Mouse (Mus musculus) testis, adult 2 months (tissue): ENCODE data around the gene Ap4m1. TPM values are rescaled to one million over a fixed set of nuclear protein-coding genes. Genes with fewer than 3 reads are reported as not detected.

Experiments
- H3K27ac ChIP-seq: fragments of 200-500 bp; 2 replicates; pipeline ENCODE4 v1.5.1; 2012; ENCODE audit warnings: low read depth, low read length; ENCODE audit not compliant: control insufficient read depth, insufficient read depth
- H3K27me3 ChIP-seq: fragments of 200-500 bp; 2 replicates; pipeline ENCODE4 v1.6.1; 2012; ENCODE audit warnings: mild to moderate bottlenecking, low read length, moderate library complexity; ENCODE audit not compliant: control insufficient read depth, insufficient read depth
- H3K36me3 ChIP-seq: fragments of 200-500 bp; 2 replicates; pipeline ENCODE4 v1.6.1; 2012; ENCODE audit warnings: mild to moderate bottlenecking, low read length; ENCODE audit not compliant: control insufficient read depth, insufficient read depth
- H3K4me1 ChIP-seq: fragments of 200-500 bp; 2 replicates; pipeline ENCODE4 v1.6.1; 2012; ENCODE audit warnings: low read length; ENCODE audit not compliant: control insufficient read depth, insufficient read depth
- H3K4me3 ChIP-seq: fragments of 200-500 bp; 2 replicates; pipeline ENCODE4 v1.5.1; 2012; ENCODE audit warnings: low read depth, mild to moderate bottlenecking, low read length, moderate library complexity, mixed read lengths; ENCODE audit not compliant: control insufficient read depth
- CTCF ChIP-seq: fragments of 200-500 bp; IDR thresholded peaks from 2 replicates; pipeline ENCODE4 v1.5.1; 2012; ENCODE audit warnings: low read depth, mild to moderate bottlenecking, inconsistent platforms, low read length, moderate library complexity; ENCODE audit not compliant: control insufficient read depth, insufficient read depth, insufficient replicate concordance
- POLR2A ChIP-seq: fragments of 200-500 bp; IDR thresholded peaks from 2 replicates; pipeline ENCODE4 v1.6.1; 2012; ENCODE audit warnings: low read depth, mild to moderate bottlenecking, inconsistent platforms, low read length, moderate library complexity; ENCODE audit not compliant: control insufficient read depth
- polyA plus RNA-seq: library from polyadenylated mRNA; depleted of rRNA; stranded (reverse); fragments of >200 nt; gene quantifications from 2 replicates; pipeline ENCODE4 v1.2.3, GENCODE M21; 2012

The Ap4m1 gene
- polyA plus RNA-seq, 1 experiment: 70.3 TPM

- Histone ChIP-seq H3K27me3 (no peaks in the 10 kb centered on the region), H3K36me3 (no peaks in the 10 kb centered on the region)
Observed at GRCm38 (mm10) chr5:138186950-138187638, 15.3 kb downstream of the Ap4m1 start, which contains the start of the genes Taf6 and Cnpy4. TSS of gene Taf6 (minus strand) at chr5:138187451. TSS of gene Cnpy4 (plus strand) at chr5:138187485.

DNA sequence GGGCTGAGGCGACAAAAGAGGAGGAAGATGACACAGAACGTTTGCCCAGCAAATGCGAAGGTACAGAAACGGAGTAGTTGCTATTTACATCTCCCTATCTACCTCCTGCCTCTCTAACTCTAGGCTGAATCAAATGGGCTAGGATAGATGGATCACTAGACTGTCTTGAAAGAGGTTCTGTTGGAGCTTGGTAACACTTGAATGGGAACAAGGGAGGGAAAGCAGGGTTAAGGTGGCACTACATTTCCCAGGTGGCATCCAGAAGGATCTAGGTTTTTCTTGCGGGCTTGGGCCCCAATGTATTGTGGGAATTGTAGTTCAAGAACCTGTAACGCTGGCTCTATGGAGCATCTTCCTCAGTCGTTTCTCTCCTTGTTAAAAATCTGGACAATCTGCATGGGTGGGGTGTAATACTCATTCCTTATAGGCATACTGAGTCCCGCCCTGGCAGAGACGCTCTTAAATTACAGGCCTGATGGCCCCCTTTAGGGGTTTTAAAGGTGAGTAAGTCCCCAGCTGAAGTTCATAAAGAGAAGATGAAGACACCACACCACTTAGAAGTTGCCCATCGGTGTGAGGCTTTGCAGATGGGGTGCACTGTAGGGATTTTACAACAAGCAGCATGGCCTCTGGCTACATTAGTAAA lies 16.0 kb downstream of the Ap4m1 start:
- Histone ChIP-seq H3K4me1 (peaks cover 6% of the 10 kb centered on the region), H3K36me3 (no peaks in the 10 kb centered on the region), H3K27ac (peak overlapping the region; percentile 88), H3K27me3 (no peaks in the 10 kb centered on the region), H3K4me3 (peak overlapping the region; percentile 98)
- TF ChIP-seq POLR2A (no peak), CTCF (no peak)

More at GRCm38 (mm10) chr5:138186950-138187638, 15.3 kb downstream of the Ap4m1 start, which contains the start of the genes Taf6 and Cnpy4:
- Histone ChIP-seq H3K4me1 (peaks cover 6% of the 10 kb centered on the region), H3K27ac (peak within 1 kb of the TSS; percentile 97), H3K4me3 (peak within 1 kb of the TSS; percentile 98)
- no peak for TF ChIP-seq CTCF
- TF ChIP-seq POLR2A: peak; percentile 90

DNA sequence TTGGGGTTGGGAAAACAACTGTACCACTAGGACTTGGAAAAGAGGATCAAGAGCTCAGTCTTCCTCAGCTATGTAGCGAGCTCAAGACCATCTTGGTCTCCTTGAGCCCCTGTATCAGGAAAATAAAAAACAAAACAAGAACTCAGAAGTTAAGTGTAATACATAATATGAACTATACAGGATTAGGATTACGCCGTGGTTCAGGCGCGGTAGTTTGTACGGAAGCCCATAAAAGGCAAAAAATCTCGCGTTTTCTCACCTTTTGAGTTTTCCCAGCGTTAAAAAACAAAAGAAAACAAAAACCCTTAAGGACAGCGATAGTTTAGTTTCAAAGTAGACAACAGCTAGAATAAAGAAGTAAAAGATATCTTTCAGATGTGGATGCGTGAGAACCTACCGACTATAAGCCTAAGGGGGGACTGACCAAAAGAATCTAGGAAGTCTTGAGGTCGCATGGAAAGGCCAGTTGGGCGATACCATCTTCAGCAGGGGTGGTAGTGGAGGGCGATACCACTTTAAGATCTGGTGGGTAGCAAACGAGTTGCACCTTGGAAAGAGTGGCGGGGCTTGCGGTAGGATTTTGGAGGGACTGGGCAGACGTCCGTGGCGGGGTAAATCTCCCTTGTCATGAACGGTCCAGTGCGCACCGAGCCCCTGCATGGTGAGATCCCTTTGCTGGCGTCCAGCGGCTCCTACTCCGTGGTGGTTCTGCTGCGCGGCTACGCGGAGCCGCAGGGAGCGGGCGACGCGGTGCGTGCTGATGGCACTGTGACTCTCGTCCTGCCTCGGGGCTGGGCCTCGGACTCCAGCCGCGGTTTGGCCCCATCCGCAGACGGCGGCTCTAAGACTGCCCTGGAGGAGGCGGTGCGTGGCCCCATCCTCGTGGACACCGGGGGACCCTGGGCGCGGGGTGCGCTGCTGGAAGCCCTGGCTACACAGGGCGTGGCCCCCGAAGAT lies 22.2 kb downstream of the Ap4m1 start, which contains the start of gene Mblac1:
Gene Mblac1 (plus strand): TSS at position 544 of the 957 bp plus-strand sequence.
- Histone ChIP-seq H3K27me3 (no peaks in the 10 kb centered on the region), H3K27ac (peak within 1 kb of the TSS; percentile 97), H3K36me3 (no peaks in the 10 kb centered on the region), H3K4me1 (peaks cover 11% of the 10 kb centered on the region), H3K4me3 (peak within 1 kb of the TSS; percentile 83)
- no peak for TF ChIP-seq CTCF
- TF ChIP-seq POLR2A: peak; percentile 55

- Histone ChIP-seq H3K27ac (peak overlapping the region; percentile 97), H3K27me3 (no peaks in the 10 kb centered on the region), H3K4me1 (peaks cover 11% of the 10 kb centered on the region), H3K36me3 (no peaks in the 10 kb centered on the region), H3K4me3 (peak overlapping the region; percentile 83)
- peak; percentile 10; the same call in 1 of the 2 replicates for TF ChIP-seq POLR2A
- no peak for TF ChIP-seq CTCF
Observed at GRCm38 (mm10) chr5:138194755-138195345, 23.0 kb downstream of the Ap4m1 start.

DNA sequence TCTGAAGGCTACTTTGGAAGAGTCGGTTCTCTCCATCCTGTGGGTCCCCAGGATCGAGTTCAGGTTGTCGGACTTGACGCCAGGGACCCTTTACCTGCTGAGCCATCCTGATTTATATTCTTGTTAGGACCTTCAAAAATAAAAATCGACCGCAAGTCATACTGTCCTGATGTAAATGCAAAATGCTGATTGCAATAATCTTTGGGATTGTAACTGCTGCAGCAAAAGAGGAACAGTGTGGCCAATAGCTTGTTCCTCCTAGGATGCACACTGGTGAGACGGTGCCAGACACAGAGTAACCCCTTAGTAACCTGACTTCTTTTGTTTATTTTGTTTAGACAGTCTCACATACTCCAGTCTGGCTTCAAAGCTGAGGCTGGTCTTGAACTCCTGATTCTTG lies 23.7 kb downstream of the Ap4m1 start:
- Histone ChIP-seq H3K4me1 (peaks cover 11% of the 10 kb centered on the region), H3K27ac (no peak overlapping the region), H3K27me3 (no peaks in the 10 kb centered on the region), H3K36me3 (no peaks in the 10 kb centered on the region), H3K4me3 (no peak overlapping the region)
- TF ChIP-seq CTCF (no peak), POLR2A (no peak)

- Histone ChIP-seq H3K27ac (no peak overlapping the region), H3K4me1 (peaks cover 11% of the 10 kb centered on the region), H3K36me3 (no peaks in the 10 kb centered on the region), H3K27me3 (no peaks in the 10 kb centered on the region), H3K4me3 (no peak overlapping the region)
- no peak for TF ChIP-seq POLR2A
- TF ChIP-seq CTCF: no peak
Observed at GRCm38 (mm10) chr5:138199576-138199975, 27.8 kb downstream of the Ap4m1 start.
